Comparison of ENCODE assay signal across 15 mouse cellular contexts in the genomic region with DNA sequence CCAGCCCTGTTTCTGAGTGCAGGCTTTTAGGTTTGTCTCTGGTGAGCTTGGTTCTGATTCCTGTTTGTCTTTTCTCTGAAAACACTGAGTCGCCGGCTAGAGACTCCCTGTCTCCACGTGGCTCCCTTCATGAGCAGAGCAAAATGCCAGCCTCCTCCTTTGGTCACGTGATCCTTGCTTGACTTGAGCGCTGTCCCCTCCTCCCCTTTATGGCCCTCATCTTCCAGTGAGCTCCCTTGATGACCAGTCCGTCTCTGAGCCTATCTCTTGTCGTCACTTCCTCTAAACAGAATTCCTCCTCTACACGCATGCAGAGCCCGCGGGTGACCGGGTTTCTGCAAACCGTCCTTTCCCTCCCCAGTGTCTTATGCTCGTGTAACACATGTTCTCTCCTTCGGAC.
DNase-seq lines count a peak whose midpoint lies in the region; ATAC-seq and TF ChIP-seq lines count a peak whose summit lies in the region.
"Had no signal": no experiment of that assay in that cellular context is flagged by ENCODE, and none has a peak within 500 bp of the region (broad histone marks: within the 10 kb centered on the region; RNA-seq: fewer than 3 reads in every experiment).

No protein-coding gene starts in this region.

- no peak for TF ChIP-seq EP300 in heart, adult 2 months (IDR thresholded peaks at IDR 0.05; ENCODE audit: insufficient read depth, low read depth, low read length)

- peak overlapping the region; percentile 67 for H3K27ac ChIP-seq in heart, embryonic 13.5 days (replicated peaks)
- no peak overlapping the region for H3K27ac ChIP-seq in heart, adult 2 months
- 0 out of 2 replicates have a peak overlapping the region, but pooled peaks have one; percentile 24 for H3K27ac ChIP-seq in neural tube, embryonic 11.5 days (ENCODE audit: low read depth, low read length)
- H3K27ac ChIP-seq in limb, embryonic 15.5 days: peak overlapping the region; percentile 38; the same call in 1 of the 2 replicates
- H3K27ac ChIP-seq in stomach, embryonic 15.5 days: peak overlapping the region; percentile 40; the same call in 1 of the 2 replicates
- H3K27ac ChIP-seq: liver, embryonic 15.5 days had no signal

- H3K4me1 ChIP-seq in heart, embryonic 13.5 days: peaks cover 65% of the 10 kb centered on the region
- peaks cover 4% of the 10 kb centered on the region for H3K4me1 ChIP-seq in heart, adult 2 months (ENCODE audit: control insufficient read depth, insufficient read depth, low read length)
- peaks cover 57% of the 10 kb centered on the region for H3K4me1 ChIP-seq in neural tube, embryonic 11.5 days (ENCODE audit: control insufficient read depth, insufficient read depth, low read length)
- peaks cover 58% of the 10 kb centered on the region for H3K4me1 ChIP-seq in limb, embryonic 15.5 days
- H3K4me1 ChIP-seq in stomach, embryonic 15.5 days: peaks cover 54% of the 10 kb centered on the region
- H3K4me1 ChIP-seq: liver, embryonic 15.5 days had no signal

- H3K27me3 ChIP-seq in heart, embryonic 13.5 days (replicated peaks): no peaks in the 10 kb centered on the region
- no peaks in the 10 kb centered on the region for H3K27me3 ChIP-seq in heart, adult 2 months (ENCODE audit: control insufficient read depth, insufficient read depth, low read length)
- H3K27me3 ChIP-seq in neural tube, embryonic 11.5 days (ENCODE audit: control insufficient read depth, insufficient read depth, low read length): no peaks in the 10 kb centered on the region
- no peaks in the 10 kb centered on the region for H3K27me3 ChIP-seq in limb, embryonic 15.5 days
- no peaks in the 10 kb centered on the region for H3K27me3 ChIP-seq in stomach, embryonic 15.5 days (replicated peaks)
- H3K27me3 ChIP-seq: embryonic facial prominence, embryonic 12.5 days; liver, embryonic 15.5 days; Patski had no signal

- peak overlapping the region; percentile 25; the same call in 1 of the 2 replicates for H3K9ac ChIP-seq in heart, embryonic 13.5 days
- no peak overlapping the region for H3K9ac ChIP-seq in heart, adult 2 months (ENCODE audit: low read depth, low read length)
- H3K9ac ChIP-seq in neural tube, embryonic 11.5 days (ENCODE audit: low read length): no peak overlapping the region
- H3K9ac ChIP-seq in limb, embryonic 15.5 days: no peak overlapping the region
- no peak overlapping the region for H3K9ac ChIP-seq in stomach, embryonic 15.5 days
- H3K9ac ChIP-seq: embryonic facial prominence, embryonic 12.5 days; liver, embryonic 15.5 days had no signal

- no peaks in the 10 kb centered on the region for H3K36me3 ChIP-seq in heart, embryonic 13.5 days
- no peaks in the 10 kb centered on the region for H3K36me3 ChIP-seq in heart, adult 2 months (ENCODE audit: control insufficient read depth, insufficient read depth, low read length)
- H3K36me3 ChIP-seq in neural tube, embryonic 11.5 days (ENCODE audit: control insufficient read depth, insufficient read depth, low read length): no peaks in the 10 kb centered on the region
- H3K36me3 ChIP-seq in limb, embryonic 15.5 days: no peaks in the 10 kb centered on the region
- H3K36me3 ChIP-seq in stomach, embryonic 15.5 days: no peaks in the 10 kb centered on the region
- H3K36me3 ChIP-seq: embryonic facial prominence, embryonic 12.5 days; liver, embryonic 15.5 days had no signal

- no peak for TF ChIP-seq POLR2A in heart, adult 2 months (IDR thresholded peaks at IDR 0.05; ENCODE audit: insufficient read depth, low read depth, low read length)

- no peak for TF ChIP-seq CTCF in heart, adult 2 months (IDR thresholded peaks at IDR 0.05)

- DNase-seq in heart, adult 2 months: no peak
- DNase-seq in neural tube, embryonic 11.5 days (ENCODE audit: low spot score): no peak
- no peak for DNase-seq in neural tube, embryonic 10.5 days (ENCODE audit: extremely low spot score, low spot score)
- DNase-seq in gastrocnemius, postnatal 36 days: no peak
- no peak for DNase-seq in frontal cortex, postnatal 10 days (ENCODE audit: low spot score in 2 of 2)
- DNase-seq: adrenal gland, postnatal 25 days; cerebellum, adult 11-12 months; kidney, adult 2 months had no signal

- H3K4me2 ChIP-seq in heart, embryonic 13.5 days: peak overlapping the region; percentile 30; the same call in 1 of the 2 replicates
- no peak overlapping the region for H3K4me2 ChIP-seq in neural tube, embryonic 11.5 days (ENCODE audit: low read depth)
- no peak overlapping the region for H3K4me2 ChIP-seq in limb, embryonic 15.5 days
- no peak overlapping the region for H3K4me2 ChIP-seq in stomach, embryonic 15.5 days
- H3K4me2 ChIP-seq: embryonic facial prominence, embryonic 12.5 days; liver, embryonic 15.5 days had no signal

- no peak for ATAC-seq in heart, embryonic 13.5 days (ENCODE audit: extremely low read depth, insufficient number of reproducible peaks, low FRiP score, low TSS enrichment)
- no peak for ATAC-seq in neural tube, embryonic 11.5 days (ENCODE audit: insufficient read depth, low FRiP score, low TSS enrichment)
- ATAC-seq in limb, embryonic 15.5 days (ENCODE audit: insufficient number of reproducible peaks, low FRiP score, low TSS enrichment, low read depth): no peak
- ATAC-seq in stomach, embryonic 15.5 days (ENCODE audit: insufficient read depth, low FRiP score, low read depth): no peak
- ATAC-seq: CD4-positive, CD25-positive, alpha-beta regulatory T cell, adult 4 months; Patski had no signal

- no peaks in the 10 kb centered on the region for H3K79me2 ChIP-seq in heart, adult 2 months (replicated peaks; ENCODE audit: control insufficient read depth, insufficient read depth, low read length)

- 32% methylated on average over 14 of the region's 14 CpGs for WGBS in heart, embryonic 13.5 days
- 42% methylated on average over 14 of the region's 14 CpGs for WGBS in heart, adult 2 months
- 55% methylated on average over 14 of the region's 14 CpGs for WGBS in neural tube, embryonic 11.5 days
- 70% methylated on average over 14 of the region's 14 CpGs for WGBS in limb, embryonic 15.5 days
- 48% methylated on average over 14 of the region's 14 CpGs for WGBS in stomach, embryonic 15.5 days

- intact Hi-C loops in heart, adult 2 months (cut with DNase I): no loop called here
- intact Hi-C loops in gastrocnemius, postnatal 36 days (cut with DNase I): no loop called here

- H3K9me3 ChIP-seq in heart, embryonic 13.5 days: no peaks in the 10 kb centered on the region
- no peaks in the 10 kb centered on the region for H3K9me3 ChIP-seq in neural tube, embryonic 11.5 days (ENCODE audit: control insufficient read depth, low read length)
- H3K9me3 ChIP-seq in limb, embryonic 15.5 days: no peaks in the 10 kb centered on the region
- no peaks in the 10 kb centered on the region for H3K9me3 ChIP-seq in stomach, embryonic 15.5 days
- H3K9me3 ChIP-seq: embryonic facial prominence, embryonic 12.5 days; liver, embryonic 15.5 days had no signal

- H3K4me3 ChIP-seq in heart, embryonic 13.5 days: no peak overlapping the region
- H3K4me3 ChIP-seq in heart, adult 2 months: no peak overlapping the region
- no peak overlapping the region for H3K4me3 ChIP-seq in neural tube, embryonic 11.5 days (ENCODE audit: low read depth, low read length)
- H3K4me3 ChIP-seq in limb, embryonic 15.5 days: no peak overlapping the region
- no peak overlapping the region for H3K4me3 ChIP-seq in stomach, embryonic 15.5 days (replicated peaks)
- H3K4me3 ChIP-seq: embryonic facial prominence, embryonic 12.5 days; liver, embryonic 15.5 days had no signal
